Mouse (Mus musculus): ENCODE results near the gene Mettl5. TPM values are rescaled to one million over a fixed set of nuclear protein-coding genes. Genes with fewer than 3 reads are reported as not detected.
"Not testable (repeated sequence)": the region's sequence is repeated elsewhere in the genome, so short reads cannot be mapped to it uniquely, and the experiment has no call there.

Mettl5 gene
- polyA plus RNA-seq (2016; fragmentation: Nextera tagmentation; extraction: Ambion mirVana), result 37.1 and 38.3 TPM in 2 replicates

GRCm38 (mm10) chr2:69885451-69886305, at the start of gene Mettl5:
Gene Mettl5 (minus strand): TSS chr2:69885615.
- Histone ChIP-seq H3K36me3 (peaks cover 4% of the 10 kb centered on the region; the same call in 1 of the 2 replicates), H3K4me1 (peaks cover 9% of the 10 kb centered on the region; the same call in 1 of the 2 replicates), H3K27ac (peak within 1 kb of the TSS; percentile 94), H3K9me3 (no peaks in the 10 kb centered on the region), H3K4me3 (peak within 1 kb of the TSS; percentile 85), H3K27me3 (ENCODE audit: insufficient read depth, poor library complexity, severe bottlenecking) (no peaks in the 10 kb centered on the region)
- DNase-seq (ENCODE audit: low spot score), result peak; percentile 94
- 2% methylated on average over 45 of the region's 45 CpGs for WGBS

- WGBS, result 63% methylated on average over 3 of the region's 3 CpGs
Observed at GRCm38 (mm10) chr2:69924943-69925342, 39.5 kb upstream of the Mettl5 start.

GRCm38 (mm10) chr2:69917301-69917700, 31.9 kb upstream of the Mettl5 start:
- H3K9me3 ChIP-seq, result no peaks in the 10 kb centered on the region
- H3K4me1 ChIP-seq, result no peaks in the 10 kb centered on the region
- no peak for DNase-seq (ENCODE audit: low spot score)
- peaks cover 45% of the 10 kb centered on the region for H3K36me3 ChIP-seq
- no peaks in the 10 kb centered on the region for H3K27me3 ChIP-seq (ENCODE audit: insufficient read depth, poor library complexity, severe bottlenecking)
- no peak overlapping the region for H3K27ac ChIP-seq
- 84% methylated on average over 3 of the region's 3 CpGs for WGBS
- no peak overlapping the region for H3K4me3 ChIP-seq

More at GRCm38 (mm10) chr2:69924943-69925342, 39.5 kb upstream of the Mettl5 start:
- Histone ChIP-seq H3K27me3 (ENCODE audit: insufficient read depth, poor library complexity, severe bottlenecking) (no peaks in the 10 kb centered on the region), H3K36me3 (peaks cover 49% of the 10 kb centered on the region), H3K4me1 (no peaks in the 10 kb centered on the region), H3K27ac (no peak overlapping the region), H3K4me3 (no peak overlapping the region), H3K9me3 (no peaks in the 10 kb centered on the region)
- DNase-seq (ENCODE audit: low spot score), result peak; percentile 78

DNA sequence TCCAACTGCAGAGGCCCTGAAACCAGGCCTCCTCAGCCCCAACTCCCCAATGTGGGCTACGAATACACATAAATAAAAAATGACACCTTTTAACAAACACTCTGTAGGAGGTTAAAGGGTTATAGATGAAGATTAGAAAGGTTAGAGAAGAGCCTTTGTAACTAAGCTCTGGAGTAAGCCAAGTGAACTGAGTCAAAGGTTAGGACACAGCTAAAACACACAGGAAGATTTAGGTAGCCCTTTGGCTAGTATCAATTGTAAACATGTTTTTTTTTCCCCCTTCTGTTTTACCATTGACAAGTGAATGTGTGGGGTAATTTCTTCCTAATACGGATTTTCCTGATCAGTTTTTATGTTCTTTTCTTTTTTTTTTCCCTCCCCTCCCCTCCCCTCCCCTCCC, 27.4 kb upstream of the Mettl5 start:
- DNase-seq (ENCODE audit: low spot score), result no peak
- Histone ChIP-seq H3K4me1 (no peaks in the 10 kb centered on the region), H3K9me3 (no peaks in the 10 kb centered on the region), H3K36me3 (peaks cover 20% of the 10 kb centered on the region), H3K27ac (no peak overlapping the region), H3K4me3 (no peak overlapping the region), H3K27me3 (ENCODE audit: insufficient read depth, poor library complexity, severe bottlenecking) (no peaks in the 10 kb centered on the region)
- WGBS, result 71% methylated on average over 2 of the region's 2 CpGs

GRCm38 (mm10) chr2:69907394-69907793, 22.0 kb upstream of the Mettl5 start:
- 85% methylated on average over 4 of the region's 4 CpGs for WGBS
- not testable (repeated sequence) for H3K9me3 ChIP-seq; H3K27ac ChIP-seq; DNase-seq (ENCODE audit: low spot score); H3K27me3 ChIP-seq (ENCODE audit: insufficient read depth, poor library complexity, severe bottlenecking); H3K4me3 ChIP-seq; H3K4me1 ChIP-seq; H3K36me3 ChIP-seq

DNA sequence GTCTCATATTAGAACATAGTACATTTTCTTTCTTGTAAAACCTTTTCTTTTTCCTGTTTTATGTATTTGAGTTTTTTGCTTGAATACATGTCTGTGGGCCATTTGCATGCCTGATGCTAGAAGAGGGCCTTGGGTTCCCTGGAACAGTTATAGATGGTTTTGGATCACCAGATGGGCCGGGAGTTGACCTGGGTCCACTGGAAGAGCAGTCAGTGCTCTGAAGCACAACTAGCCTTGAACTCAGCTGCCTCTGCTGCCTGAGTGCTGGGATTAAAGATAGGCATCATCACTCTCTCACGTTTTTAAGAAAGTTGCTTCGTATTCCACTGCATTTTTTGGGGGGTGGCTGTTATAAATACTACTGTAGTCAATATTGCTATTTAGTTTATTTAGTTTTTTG, 18.1 kb upstream of the Mettl5 start:
- H3K27ac ChIP-seq, result no peak overlapping the region
- no peak overlapping the region for H3K4me3 ChIP-seq
- H3K4me1 ChIP-seq, result peaks cover 5% of the 10 kb centered on the region
- no peaks in the 10 kb centered on the region for H3K27me3 ChIP-seq (ENCODE audit: insufficient read depth, poor library complexity, severe bottlenecking)
- DNase-seq (ENCODE audit: low spot score), result no peak
- peaks cover 18% of the 10 kb centered on the region; the same call in 1 of the 2 replicates for H3K36me3 ChIP-seq
- WGBS, result 92% methylated on average over 3 of the region's 3 CpGs
- H3K9me3 ChIP-seq, result no peaks in the 10 kb centered on the region

GRCm38 (mm10) chr2:69897618-69898575, 12.5 kb upstream of the Mettl5 start:
- Histone ChIP-seq H3K4me3 (peak overlapping the region; percentile 98), H3K27ac (peak overlapping the region; percentile 99), H3K4me1 (peaks cover 13% of the 10 kb centered on the region), H3K9me3 (no peaks in the 10 kb centered on the region), H3K36me3 (0 out of 2 replicates have a peak, but pooled peaks cover 9% of the 10 kb centered on the region), H3K27me3 (ENCODE audit: insufficient read depth, poor library complexity, severe bottlenecking) (no peaks in the 10 kb centered on the region)
- peak; percentile 89 for DNase-seq (ENCODE audit: low spot score)
- WGBS, result under 1% methylated on average over 55 of the region's 55 CpGs

GRCm38 (mm10) chr2:69897039-69897617, 11.7 kb upstream of the Mettl5 start, which contains the start of gene Ubr3:
Gene Ubr3 (plus strand): TSS chr2:69897246.
- peak within 1 kb of the TSS; percentile 98 for H3K4me3 ChIP-seq
- DNase-seq (ENCODE audit: low spot score), result peak; percentile 98
- H3K4me1 ChIP-seq, result peaks cover 13% of the 10 kb centered on the region
- H3K27ac ChIP-seq, result peak within 1 kb of the TSS; percentile 99
- 0 out of 2 replicates have a peak, but pooled peaks cover 9% of the 10 kb centered on the region for H3K36me3 ChIP-seq
- no peaks in the 10 kb centered on the region for H3K27me3 ChIP-seq (ENCODE audit: insufficient read depth, poor library complexity, severe bottlenecking)
- H3K9me3 ChIP-seq, result no peaks in the 10 kb centered on the region
- under 1% methylated on average over 55 of the region's 65 CpGs for WGBS

- H3K36me3 ChIP-seq, result 0 out of 2 replicates have a peak, but pooled peaks cover 8% of the 10 kb centered on the region
- WGBS, result 84% methylated on average over 4 of the region's 4 CpGs
- H3K27ac ChIP-seq, result no peak overlapping the region
- H3K27me3 ChIP-seq (ENCODE audit: insufficient read depth, poor library complexity, severe bottlenecking), result no peaks in the 10 kb centered on the region
- H3K9me3 ChIP-seq, result no peaks in the 10 kb centered on the region
- no peak overlapping the region for H3K4me3 ChIP-seq
- peaks cover 13% of the 10 kb centered on the region for H3K4me1 ChIP-seq
- no peak for DNase-seq (ENCODE audit: low spot score)
Observed at GRCm38 (mm10) chr2:69896224-69896581, 10.8 kb upstream of the Mettl5 start.

- Histone ChIP-seq H3K4me1 (peaks cover 13% of the 10 kb centered on the region), H3K9me3 (no peaks in the 10 kb centered on the region), H3K36me3 (0 out of 2 replicates have a peak, but pooled peaks cover 3% of the 10 kb centered on the region), H3K27me3 (ENCODE audit: insufficient read depth, poor library complexity, severe bottlenecking) (no peaks in the 10 kb centered on the region), H3K4me3 (no peak overlapping the region), H3K27ac (no peak overlapping the region)
- DNase-seq (ENCODE audit: low spot score), result no peak
- WGBS, result 57% methylated on average over 14 of the region's 14 CpGs
Observed at GRCm38 (mm10) chr2:69895502-69896223, 10.2 kb upstream of the Mettl5 start.

GRCm38 (mm10) chr2:69893891-69894290, 8.5 kb upstream of the Mettl5 start:
- WGBS, result 72% methylated on average over 5 of the region's 5 CpGs

DNA sequence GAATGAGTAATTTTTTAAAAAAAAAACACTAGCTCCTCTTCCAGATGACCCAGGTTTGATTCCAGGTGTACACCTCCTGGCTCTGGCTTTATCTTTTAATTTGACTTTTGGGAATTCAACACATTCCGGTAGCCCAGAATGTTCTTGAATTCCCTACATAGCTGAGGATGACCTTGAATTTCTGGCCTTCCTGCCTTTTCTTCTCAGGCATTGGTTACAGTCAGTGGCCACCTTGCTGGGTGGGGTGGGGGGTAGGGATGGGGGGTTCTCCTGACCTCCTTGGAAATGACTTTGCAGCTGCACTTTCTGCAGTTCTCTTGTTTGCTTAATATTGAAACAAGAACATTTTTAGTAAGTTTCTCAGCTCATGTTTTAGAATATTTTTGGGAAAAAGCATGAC, 7.7 kb upstream of the Mettl5 start:
- Histone ChIP-seq H3K27ac (no peak overlapping the region), H3K4me1 (peaks cover 4% of the 10 kb centered on the region; the same call in 1 of the 2 replicates), H3K36me3 (no peaks in the 10 kb centered on the region), H3K4me3 (no peak overlapping the region), H3K27me3 (ENCODE audit: insufficient read depth, poor library complexity, severe bottlenecking) (no peaks in the 10 kb centered on the region), H3K9me3 (no peaks in the 10 kb centered on the region)
- WGBS, result 57% methylated on average over 1 of the region's 1 CpGs
- DNase-seq (ENCODE audit: low spot score), result no peak

More at GRCm38 (mm10) chr2:69893891-69894290, 8.5 kb upstream of the Mettl5 start:
- no peaks in the 10 kb centered on the region for H3K27me3 ChIP-seq (ENCODE audit: insufficient read depth, poor library complexity, severe bottlenecking)
- no peaks in the 10 kb centered on the region for H3K9me3 ChIP-seq
- no peak for DNase-seq (ENCODE audit: low spot score)
- no peaks in the 10 kb centered on the region for H3K36me3 ChIP-seq
- H3K4me3 ChIP-seq, result no peak overlapping the region
- peaks cover 11% of the 10 kb centered on the region for H3K4me1 ChIP-seq
- no peak overlapping the region for H3K27ac ChIP-seq
